Mouse (Mus musculus): ENCODE results near the gene Gm13275. TPM values are rescaled to one million over a fixed set of nuclear protein-coding genes. Genes with fewer than 3 reads are reported as not detected.

The Gm13275 gene
- polyA plus RNA-seq, 1 experiment from 2014 or later, result not detected

Other genes with a start within 250 kb of the Gm13275 start
- gene Ifna15, start 236.2 kb upstream of the Gm13275 start, polyA plus RNA-seq (2015; fragmentation: Nextera tagmentation; extraction: Ambion mirVana), result not detected in 2 replicates
- not detected in 2 replicates for gene Ifna14, start 222.7 kb upstream of the Gm13275 start, polyA plus RNA-seq (2015; fragmentation: Nextera tagmentation; extraction: Ambion mirVana)
- gene Ifna9, start 202.1 kb upstream of the Gm13275 start, polyA plus RNA-seq (2015; fragmentation: Nextera tagmentation; extraction: Ambion mirVana), result not detected in 2 replicates
- gene Ifna12, start 191.1 kb upstream of the Gm13275 start, polyA plus RNA-seq (2015; fragmentation: Nextera tagmentation; extraction: Ambion mirVana), result not detected in 2 replicates
- not detected in 2 replicates for gene C87499, start 160.1 kb upstream of the Gm13275 start, polyA plus RNA-seq (2015; fragmentation: Nextera tagmentation; extraction: Ambion mirVana)
- gene Ifna13, start 150.0 kb upstream of the Gm13275 start, polyA plus RNA-seq (2015; fragmentation: Nextera tagmentation; extraction: Ambion mirVana), result not detected in 2 replicates
- not detected in 2 replicates for gene Ifna16, start 117.6 kb upstream of the Gm13275 start, polyA plus RNA-seq (2015; fragmentation: Nextera tagmentation; extraction: Ambion mirVana)
- gene Ifna2, start 110.6 kb upstream of the Gm13275 start, polyA plus RNA-seq (2015; fragmentation: Nextera tagmentation; extraction: Ambion mirVana), result not detected in 2 replicates
- not detected in 2 replicates for gene Ifnab, start 103.1 kb upstream of the Gm13275 start, polyA plus RNA-seq (2015; fragmentation: Nextera tagmentation; extraction: Ambion mirVana)
- 1.3 and 1.7 TPM in 2 replicates for gene Gm26566, start 72.7 kb upstream of the Gm13275 start, polyA plus RNA-seq (2015; fragmentation: Nextera tagmentation; extraction: Ambion mirVana)
- gene Klhl9, start 72.0 kb upstream of the Gm13275 start, polyA plus RNA-seq (2015; fragmentation: Nextera tagmentation; extraction: Ambion mirVana), result 115 and 125 TPM in 2 replicates
- not detected in 2 replicates for gene Gm13271, start 39.6 kb upstream of the Gm13275 start, polyA plus RNA-seq (2015; fragmentation: Nextera tagmentation; extraction: Ambion mirVana)
- not detected in 2 replicates for gene Gm13283, start 34.4 kb upstream of the Gm13275 start, polyA plus RNA-seq (2015; fragmentation: Nextera tagmentation; extraction: Ambion mirVana)
- not detected in 2 replicates for gene Gm13290, start 20.7 kb upstream of the Gm13275 start, polyA plus RNA-seq (2015; fragmentation: Nextera tagmentation; extraction: Ambion mirVana)
- not detected in 2 replicates for gene Gm13289, start 17.6 kb upstream of the Gm13275 start, polyA plus RNA-seq (2015; fragmentation: Nextera tagmentation; extraction: Ambion mirVana)
- gene Gm13272, start 14.6 kb upstream of the Gm13275 start, polyA plus RNA-seq (2015; fragmentation: Nextera tagmentation; extraction: Ambion mirVana), result not detected in 2 replicates
- not detected in 2 replicates for gene Ifnz, start 12.4 kb upstream of the Gm13275 start, polyA plus RNA-seq (2015; fragmentation: Nextera tagmentation; extraction: Ambion mirVana)
- not detected in 2 replicates for gene Gm13276, start 8.8 kb upstream of the Gm13275 start, polyA plus RNA-seq (2015; fragmentation: Nextera tagmentation; extraction: Ambion mirVana)
- gene Gm13277, start 5.9 kb upstream of the Gm13275 start, polyA plus RNA-seq (2015; fragmentation: Nextera tagmentation; extraction: Ambion mirVana), result not detected in 2 replicates
- gene Gm13278, start 2.9 kb upstream of the Gm13275 start, polyA plus RNA-seq (2015; fragmentation: Nextera tagmentation; extraction: Ambion mirVana), result not detected in 2 replicates
- gene Gm13279, start 2.9 kb downstream of the Gm13275 start, polyA plus RNA-seq (2015; fragmentation: Nextera tagmentation; extraction: Ambion mirVana), result not detected in 2 replicates
- gene Gm13285, start 5.2 kb downstream of the Gm13275 start, polyA plus RNA-seq (2015; fragmentation: Nextera tagmentation; extraction: Ambion mirVana), result not detected in 2 replicates
- gene Gm13287, start 8.8 kb downstream of the Gm13275 start, polyA plus RNA-seq (2015; fragmentation: Nextera tagmentation; extraction: Ambion mirVana), result not detected in 2 replicates
- gene Gm13288, start 11.0 kb downstream of the Gm13275 start, polyA plus RNA-seq (2015; fragmentation: Nextera tagmentation; extraction: Ambion mirVana), result not detected in 2 replicates
- not detected in 2 replicates for gene Ifna7, start 21.7 kb downstream of the Gm13275 start, polyA plus RNA-seq (2015; fragmentation: Nextera tagmentation; extraction: Ambion mirVana)
- not detected in 2 replicates for gene Ifna11, start 25.5 kb downstream of the Gm13275 start, polyA plus RNA-seq (2015; fragmentation: Nextera tagmentation; extraction: Ambion mirVana)
- not detected in 2 replicates for gene Ifna6, start 32.9 kb downstream of the Gm13275 start, polyA plus RNA-seq (2015; fragmentation: Nextera tagmentation; extraction: Ambion mirVana)
- not detected in 2 replicates for gene Ifna5, start 41.0 kb downstream of the Gm13275 start, polyA plus RNA-seq (2015; fragmentation: Nextera tagmentation; extraction: Ambion mirVana)
- gene Ifna4, start 47.4 kb downstream of the Gm13275 start, polyA plus RNA-seq (2015; fragmentation: Nextera tagmentation; extraction: Ambion mirVana), result not detected in 2 replicates
- not detected in 2 replicates for gene Ifna1, start 55.6 kb downstream of the Gm13275 start, polyA plus RNA-seq (2015; fragmentation: Nextera tagmentation; extraction: Ambion mirVana)
- gene Ifne, start 85.7 kb downstream of the Gm13275 start, polyA plus RNA-seq (2015; fragmentation: Nextera tagmentation; extraction: Ambion mirVana), result not detected in 2 replicates

Measured in midbrain, embryonic 16.5 days (tissue).